Mouse (Mus musculus): Measurements from ENCODE around the gene Ksr2. TPM values are rescaled to one million over a fixed set of nuclear protein-coding genes. Genes with fewer than 3 reads are reported as not detected.

The Ksr2 gene
- total and polyA plus RNA-seq, 3 experiments: 0.36 to 1.3 (median 1.2) TPM

- no peaks in the 10 kb centered on the region for H3K9me3 ChIP-seq (replicated peaks; ENCODE audit: low read length)
- H3K27me3 ChIP-seq (replicated peaks): no peaks in the 10 kb centered on the region
- TF ChIP-seq SIN3A (IDR thresholded peaks at IDR 0.05; ENCODE audit: low read length) (no peak), JUND (conservative IDR thresholded peaks at IDR 0.05; ENCODE audit: low read depth, low read length) (no peak), USF1 (IDR thresholded peaks at IDR 0.05; ENCODE audit: low read depth, low read length) (peak; percentile 26; the same call in 1 of the 2 replicates)
- DNase-seq (ENCODE audit: extremely low read depth): no peak
- no peak overlapping the region for H3K4me3 ChIP-seq (replicated peaks in 1 of 3; ENCODE audit: low read depth in 2 of 3, low read length in 2 of 3, poor library complexity in 1 of 3)
- no peaks in the 10 kb centered on the region for H3K36me3 ChIP-seq (replicated peaks in 1 of 2; ENCODE audit: control insufficient read depth in 1 of 2, insufficient read depth in 1 of 2, low read length in 1 of 2)
- no peak overlapping the region for H3K4me2 ChIP-seq (ENCODE audit: insufficient read depth, low read depth, poor library complexity, severe bottlenecking)
- H3K4me1 ChIP-seq (ENCODE audit: control insufficient read depth in 1 of 2, insufficient read depth in 2 of 2): peaks cover 0 to 4% of the 10 kb centered on the region in 2 experiments; a peak in 2 of 4 replicates
- H3K79me2 ChIP-seq (replicated peaks; ENCODE audit: control insufficient read depth, extremely low read depth, insufficient read depth, poor library complexity, severe bottlenecking): no peaks in the 10 kb centered on the region
- no peak overlapping the region for H3K9ac ChIP-seq (ENCODE audit: insufficient read depth, low read depth)
- no peak overlapping the region for H3K27ac ChIP-seq (ENCODE audit: insufficient read depth, low read depth)
- in situ Hi-C loops (cut with MboI; ENCODE audit: low pct_ligation_motif_present, low pct_unique_long_range_greater_than_20kb, low sequenced_read_pairs): no loop called here
- dilution Hi-C loops (cut with MboI; ENCODE audit: extremely low pct_ligation_motif_present, extremely low pct_unique_long_range_greater_than_20kb, low sequenced_read_pairs): no loop called here
Measured at GRCm38 (mm10) chr5:117823811-117824210, 410.0 kb downstream of the Ksr2 start.

GRCm38 (mm10) chr5:117824486-117824885, 410.7 kb downstream of the Ksr2 start:
- dilution Hi-C loops (cut with MboI; ENCODE audit: extremely low pct_ligation_motif_present, extremely low pct_unique_long_range_greater_than_20kb, low sequenced_read_pairs): no loop called here
- H3K9ac ChIP-seq (ENCODE audit: insufficient read depth, low read depth): no peak overlapping the region
- H3K27me3 ChIP-seq (replicated peaks): no peaks in the 10 kb centered on the region
- TF ChIP-seq UBTF (IDR thresholded peaks at IDR 0.05; ENCODE audit: low read depth, low read length) (no peak), GABPA (IDR thresholded peaks at IDR 0.05; ENCODE audit: insufficient replicate concordance, low read depth, low read length) (no peak), SMC3 (IDR thresholded peaks at IDR 0.05; ENCODE audit: low read depth, low read length) (peak; percentile 40), ZC3H11A (IDR thresholded peaks at IDR 0.05; ENCODE audit: low read depth, low read length) (no peak), RAD21 (IDR thresholded peaks at IDR 0.05; ENCODE audit: low read depth, low read length) (peak; percentile 22), PAX5 (IDR thresholded peaks at IDR 0.05; ENCODE audit: low read length) (no peak), CTCF (conservative IDR thresholded peaks at IDR 0.05 in 1 of 2, IDR thresholded peaks at IDR 0.05 in 1 of 2; ENCODE audit: low read depth in 2 of 2, low read length in 2 of 2) (peak; percentile 41 to 51; a peak in 3 of 4 replicates)
- no peaks in the 10 kb centered on the region for H3K9me3 ChIP-seq (replicated peaks; ENCODE audit: low read length)
- in situ Hi-C loops (cut with MboI; ENCODE audit: low pct_ligation_motif_present, low pct_unique_long_range_greater_than_20kb, low sequenced_read_pairs): no loop called here
- peak; percentile 21 for DNase-seq (ENCODE audit: extremely low read depth)
- no peaks in the 10 kb centered on the region for H3K36me3 ChIP-seq (replicated peaks in 1 of 2; ENCODE audit: control insufficient read depth in 1 of 2, insufficient read depth in 1 of 2, low read length in 1 of 2)
- H3K27ac ChIP-seq (ENCODE audit: insufficient read depth, low read depth): no peak overlapping the region
- no peaks in the 10 kb centered on the region for H3K79me2 ChIP-seq (replicated peaks; ENCODE audit: control insufficient read depth, extremely low read depth, insufficient read depth, poor library complexity, severe bottlenecking)
- H3K4me3 ChIP-seq (replicated peaks in 1 of 3; ENCODE audit: low read depth in 2 of 3, low read length in 2 of 3, poor library complexity in 1 of 3): no peak overlapping the region
- peaks cover 0 to 4% of the 10 kb centered on the region in 2 experiments; a peak in 2 of 4 replicates for H3K4me1 ChIP-seq (ENCODE audit: control insufficient read depth in 1 of 2, insufficient read depth in 2 of 2)
- H3K4me2 ChIP-seq (ENCODE audit: insufficient read depth, low read depth, poor library complexity, severe bottlenecking): no peak overlapping the region

Other genes with a start within 250 kb of the Ksr2 start
- gene Pebp1, start 126.4 kb upstream of the Ksr2 start, total RNA-seq (2012; rRNA removed): 584 and 585 TPM in 2 replicates
- gene Pebp1, start 126.4 kb upstream of the Ksr2 start, total RNA-seq (2014; rRNA removed): 677 and 710 TPM in 2 replicates
- gene Pebp1, start 126.4 kb upstream of the Ksr2 start, polyA plus RNA-seq (2012; ENCODE audit: insufficient read length, low read depth): 393 and 456 TPM in 2 replicates
- 3.1 and 4.7 TPM in 2 replicates for gene Vsig10, start 94.9 kb upstream of the Ksr2 start, total RNA-seq (2012; rRNA removed)
- 2.1 and 2.4 TPM in 2 replicates for gene Vsig10, start 94.9 kb upstream of the Ksr2 start, total RNA-seq (2014; rRNA removed)
- 3.5 and 3.9 TPM in 2 replicates for gene Vsig10, start 94.9 kb upstream of the Ksr2 start, polyA plus RNA-seq (2012; ENCODE audit: insufficient read length, low read depth)
- 41.7 and 43.6 TPM in 2 replicates for gene Wsb2, start 56.7 kb upstream of the Ksr2 start, total RNA-seq (2012; rRNA removed)
- gene Wsb2, start 56.7 kb upstream of the Ksr2 start, total RNA-seq (2014; rRNA removed): 30.6 and 36.1 TPM in 2 replicates
- 34.8 and 44.2 TPM in 2 replicates for gene Wsb2, start 56.7 kb upstream of the Ksr2 start, polyA plus RNA-seq (2012; ENCODE audit: insufficient read length, low read depth)
- 137 and 176 TPM in 2 replicates for gene Rfc5, start 25.0 kb upstream of the Ksr2 start, total RNA-seq (2012; rRNA removed)
- gene Rfc5, start 25.0 kb upstream of the Ksr2 start, total RNA-seq (2014; rRNA removed): 186 and 188 TPM in 2 replicates
- gene Rfc5, start 25.0 kb upstream of the Ksr2 start, polyA plus RNA-seq (2012; ENCODE audit: insufficient read length, low read depth): 191 and 221 TPM in 2 replicates